Mouse (Mus musculus): ENCODE measurements around the gene Kri1. TPM values are rescaled to one million over a fixed set of nuclear protein-coding genes. Genes with fewer than 3 reads are reported as not detected.

The Kri1 gene
- polyA plus RNA-seq, 1 experiment from 2014 or later = 13.2 TPM

Other genes with a start within 250 kb of the Kri1 start
- gene Zglp1, start 220.9 kb downstream of the Kri1 start, polyA plus RNA-seq (2015; fragmentation: Nextera tagmentation; extraction: Ambion mirVana) = 0.51 and 1.3 TPM in 2 replicates
- 0.44 and 0.55 TPM in 2 replicates for gene Gm49373, start 214.9 kb downstream of the Kri1 start, polyA plus RNA-seq (2015; fragmentation: Nextera tagmentation; extraction: Ambion mirVana)
- gene Fdx1l, start 214.4 kb downstream of the Kri1 start, polyA plus RNA-seq (2015; fragmentation: Nextera tagmentation; extraction: Ambion mirVana) = 63.3 and 69.8 TPM in 2 replicates
- gene Gm38431, start 196.0 kb downstream of the Kri1 start, polyA plus RNA-seq (2015; fragmentation: Nextera tagmentation; extraction: Ambion mirVana) = 2.5 and 2.9 TPM in 2 replicates
- 57.7 and 64.7 TPM in 2 replicates for gene Raver1, start 196.0 kb downstream of the Kri1 start, polyA plus RNA-seq (2015; fragmentation: Nextera tagmentation; extraction: Ambion mirVana)
- 17.0 and 18.1 TPM in 2 replicates for gene Tyk2, start 156.7 kb downstream of the Kri1 start, polyA plus RNA-seq (2015; fragmentation: Nextera tagmentation; extraction: Ambion mirVana)
- gene Cdc37, start 138.0 kb downstream of the Kri1 start, polyA plus RNA-seq (2015; fragmentation: Nextera tagmentation; extraction: Ambion mirVana) = 247 and 261 TPM in 2 replicates
- gene Pde4a, start 122.3 kb downstream of the Kri1 start, polyA plus RNA-seq (2015; fragmentation: Nextera tagmentation; extraction: Ambion mirVana) = 6.2 and 7.8 TPM in 2 replicates
- 58.1 and 59.7 TPM in 2 replicates for gene Keap1, start 48.6 kb downstream of the Kri1 start, polyA plus RNA-seq (2015; fragmentation: Nextera tagmentation; extraction: Ambion mirVana)
- gene S1pr5, start 39.5 kb downstream of the Kri1 start, polyA plus RNA-seq (2015; fragmentation: Nextera tagmentation; extraction: Ambion mirVana) = 0.06 TPM in 1 of 2 replicates, not detected in the other
- 62.1 and 62.3 TPM in 2 replicates for gene Atg4d, start 22.7 kb downstream of the Kri1 start, polyA plus RNA-seq (2015; fragmentation: Nextera tagmentation; extraction: Ambion mirVana)
- 40.2 and 42.5 TPM in 2 replicates for gene Cdkn2d, start 3.4 kb upstream of the Kri1 start, polyA plus RNA-seq (2015; fragmentation: Nextera tagmentation; extraction: Ambion mirVana)
- 158 and 172 TPM in 2 replicates for gene Ap1m2, start 24.4 kb upstream of the Kri1 start, polyA plus RNA-seq (2015; fragmentation: Nextera tagmentation; extraction: Ambion mirVana)
- 44.6 and 50.2 TPM in 2 replicates for gene Slc44a2, start 32.7 kb upstream of the Kri1 start, polyA plus RNA-seq (2015; fragmentation: Nextera tagmentation; extraction: Ambion mirVana)
- gene Ilf3, start 79.9 kb upstream of the Kri1 start, polyA plus RNA-seq (2015; fragmentation: Nextera tagmentation; extraction: Ambion mirVana) = 119 and 127 TPM in 2 replicates
- gene Qtrt1, start 123.9 kb upstream of the Kri1 start, polyA plus RNA-seq (2015; fragmentation: Nextera tagmentation; extraction: Ambion mirVana) = 51.1 and 60.3 TPM in 2 replicates
- 77.7 and 82.5 TPM in 2 replicates for gene Dnm2, start 136.9 kb upstream of the Kri1 start, polyA plus RNA-seq (2015; fragmentation: Nextera tagmentation; extraction: Ambion mirVana)
- 72.6 and 79.7 TPM in 2 replicates for gene Tmed1, start 222.3 kb upstream of the Kri1 start, polyA plus RNA-seq (2015; fragmentation: Nextera tagmentation; extraction: Ambion mirVana)
- gene AB124611, start 238.2 kb upstream of the Kri1 start, polyA plus RNA-seq (2015; fragmentation: Nextera tagmentation; extraction: Ambion mirVana) = 2.1 and 3.2 TPM in 2 replicates